Mouse (Mus musculus) CD4-positive naive resting alpha-beta T cell, adult 57 days (primary cell): ENCODE results near the gene Gm8660. TPM values are rescaled to one million over a fixed set of nuclear protein-coding genes. Genes with fewer than 3 reads are reported as not detected.

Source experiments
- total RNA-seq: library from RNA; stranded (reverse); gene quantifications from one replicate; pipeline ENCODE4 v1.2.4, GENCODE M21; 2023

Gene Gm8660
- total RNA-seq: not detected

GRCm38 (mm10) chr7:22370939-22371338 lies at the start of gene Gm8660:
TSS of gene Gm8660 (minus strand) at chr7:22371039.

GRCm38 (mm10) chr7:22413283-22413682 lies 42.4 kb upstream of the Gm8660 start, which contains the start of gene Vmn1r148:
TSS of gene Vmn1r148 (plus strand) at chr7:22413583.

GRCm38 (mm10) chr7:22329617-22330016 lies 41.2 kb downstream of the Gm8660 start, which contains the start of gene Gm4187:
TSS of gene Gm4187 (minus strand) at chr7:22329717.

Other genes with a start within 250 kb of the Gm8660 start
- not detected for gene Gm10666, start 236.3 kb downstream of the Gm8660 start, total RNA-seq
- gene Vmn1r142, start 207.0 kb downstream of the Gm8660 start, total RNA-seq: not detected
- not detected for gene Vmn1r143, start 181.7 kb downstream of the Gm8660 start, total RNA-seq
- not detected for gene Gm8653, start 169.8 kb downstream of the Gm8660 start, total RNA-seq
- gene Gm8453, start 141.6 kb downstream of the Gm8660 start, total RNA-seq: not detected
- gene Gm4187, start 41.3 kb downstream of the Gm8660 start, total RNA-seq: not detected
- gene Vmn1r148, start 42.5 kb upstream of the Gm8660 start, total RNA-seq: not detected
- not detected for gene Vmn1r149, start 67.2 kb upstream of the Gm8660 start, total RNA-seq
- gene Gm10665, start 93.0 kb upstream of the Gm8660 start, total RNA-seq: not detected
- not detected for gene Vmn1r151, start 128.6 kb upstream of the Gm8660 start, total RNA-seq
- gene Vmn1r152, start 151.9 kb upstream of the Gm8660 start, total RNA-seq: not detected
- not detected for gene Gm8677, start 163.8 kb upstream of the Gm8660 start, total RNA-seq
- gene Gm4201, start 194.3 kb upstream of the Gm8660 start, total RNA-seq: not detected
- gene Gm4565, start 217.1 kb upstream of the Gm8660 start, total RNA-seq: not detected